12 mouse cellular contexts compared by ENCODE assay signal in genomic region chr9:116041369-116041768, GRCm38 (mm10).
A peak's percentile ranks its signal among the peaks of the same experiment; 100 is the strongest.
DNase-seq lines count a peak whose midpoint lies in the region; ATAC-seq lines count a peak whose summit lies in the region.
"Had no signal": no experiment of that assay in that cellular context is flagged by ENCODE, and none has a peak within 500 bp of the region (broad histone marks: within the 10 kb centered on the region; RNA-seq: fewer than 3 reads in every experiment).

No protein-coding gene starts in this region.

- no peak for ATAC-seq in hindbrain, embryonic 11.5 days (ENCODE audit: low FRiP score)
- no peak for ATAC-seq in hindbrain, embryonic 13.5 days (ENCODE audit: low FRiP score)
- ATAC-seq in neural tube, embryonic 12.5 days (ENCODE audit: low FRiP score, low read depth) = 0 out of 2 replicates have a peak, but pooled peaks have one; percentile 29
- ATAC-seq in neural tube, embryonic 13.5 days (ENCODE audit: low read depth) = peak; percentile 59; the same call in 1 of the 2 replicates

- no peaks in the 10 kb centered on the region for H3K9me3 ChIP-seq in hindbrain, embryonic 11.5 days (ENCODE audit: control insufficient read depth, low read length)
- H3K9me3 ChIP-seq in hindbrain, embryonic 13.5 days = no peaks in the 10 kb centered on the region
- H3K9me3 ChIP-seq in neural tube, embryonic 12.5 days = no peaks in the 10 kb centered on the region
- no peaks in the 10 kb centered on the region for H3K9me3 ChIP-seq in neural tube, embryonic 13.5 days
- H3K9me3 ChIP-seq: forebrain, embryonic 13.5 days; heart, embryonic 15.5 days had no signal

- peak; percentile 12 for DNase-seq in hindbrain, embryonic 11.5 days (ENCODE audit: low spot score)
- no peak for DNase-seq in neural tube, embryonic 10.5 days (ENCODE audit: extremely low spot score, low spot score)
- DNase-seq in retina, postnatal 1 day = no peak
- no peak for DNase-seq in thymus, adult 18-20 months

- 70% methylated on average over 4 of the region's 4 CpGs for WGBS in hindbrain, embryonic 11.5 days
- WGBS in hindbrain, embryonic 13.5 days = 69% methylated on average over 4 of the region's 4 CpGs
- 66% methylated on average over 4 of the region's 4 CpGs for WGBS in neural tube, embryonic 12.5 days
- 71% methylated on average over 4 of the region's 4 CpGs for WGBS in neural tube, embryonic 13.5 days

- H3K4me3 ChIP-seq in hindbrain, embryonic 11.5 days (ENCODE audit: low read depth, low read length) = no peak overlapping the region
- H3K4me3 ChIP-seq in hindbrain, embryonic 13.5 days = no peak overlapping the region
- no peak overlapping the region for H3K4me3 ChIP-seq in neural tube, embryonic 12.5 days
- no peak overlapping the region for H3K4me3 ChIP-seq in neural tube, embryonic 13.5 days
- H3K4me3 ChIP-seq: forebrain, embryonic 13.5 days; heart, adult 2 months; heart, embryonic 15.5 days had no signal

- no peak overlapping the region for H3K27ac ChIP-seq in hindbrain, embryonic 11.5 days (ENCODE audit: low read depth, low read length)
- H3K27ac ChIP-seq in hindbrain, embryonic 13.5 days = no peak overlapping the region
- H3K27ac ChIP-seq in neural tube, embryonic 12.5 days = no peak overlapping the region
- H3K27ac ChIP-seq in neural tube, embryonic 13.5 days (replicated peaks) = no peak overlapping the region
- H3K27ac ChIP-seq: forebrain, embryonic 13.5 days; heart, adult 2 months; heart, embryonic 15.5 days had no signal

- no peak overlapping the region for H3K9ac ChIP-seq in hindbrain, embryonic 11.5 days (ENCODE audit: low read depth, low read length)
- H3K9ac ChIP-seq in hindbrain, embryonic 13.5 days = no peak overlapping the region
- H3K9ac ChIP-seq in neural tube, embryonic 12.5 days = no peak overlapping the region
- H3K9ac ChIP-seq in neural tube, embryonic 13.5 days = no peak overlapping the region
- H3K9ac ChIP-seq: forebrain, embryonic 13.5 days; forebrain, postnatal 0 days; heart, embryonic 15.5 days had no signal

- no peak overlapping the region for H3K4me2 ChIP-seq in hindbrain, embryonic 11.5 days (replicated peaks; ENCODE audit: low read depth, low read length)
- H3K4me2 ChIP-seq in hindbrain, embryonic 13.5 days = no peak overlapping the region
- H3K4me2 ChIP-seq in neural tube, embryonic 12.5 days (replicated peaks) = no peak overlapping the region
- H3K4me2 ChIP-seq in neural tube, embryonic 13.5 days = no peak overlapping the region
- H3K4me2 ChIP-seq: forebrain, embryonic 13.5 days; heart, embryonic 11.5 days; heart, embryonic 15.5 days had no signal

- H3K36me3 ChIP-seq in hindbrain, embryonic 11.5 days (ENCODE audit: control insufficient read depth, insufficient read depth, low read length) = no peaks in the 10 kb centered on the region
- H3K36me3 ChIP-seq in hindbrain, embryonic 13.5 days = no peaks in the 10 kb centered on the region
- no peaks in the 10 kb centered on the region for H3K36me3 ChIP-seq in neural tube, embryonic 12.5 days
- no peaks in the 10 kb centered on the region for H3K36me3 ChIP-seq in neural tube, embryonic 13.5 days
- H3K36me3 ChIP-seq: heart, embryonic 15.5 days had no signal

- H3K27me3 ChIP-seq in hindbrain, embryonic 11.5 days (ENCODE audit: control insufficient read depth, insufficient read depth, low read length) = no peaks in the 10 kb centered on the region
- no peaks in the 10 kb centered on the region for H3K27me3 ChIP-seq in hindbrain, embryonic 13.5 days
- no peaks in the 10 kb centered on the region for H3K27me3 ChIP-seq in neural tube, embryonic 12.5 days (replicated peaks)
- no peaks in the 10 kb centered on the region for H3K27me3 ChIP-seq in neural tube, embryonic 13.5 days
- H3K27me3 ChIP-seq: forebrain, embryonic 13.5 days; heart, embryonic 15.5 days had no signal

- no peaks in the 10 kb centered on the region for H3K4me1 ChIP-seq in hindbrain, embryonic 11.5 days (replicated peaks; ENCODE audit: control insufficient read depth, insufficient read depth, low read length)
- H3K4me1 ChIP-seq in hindbrain, embryonic 13.5 days (replicated peaks) = peaks cover 5% of the 10 kb centered on the region; the same call in 1 of the 2 replicates
- H3K4me1 ChIP-seq in neural tube, embryonic 12.5 days = no peaks in the 10 kb centered on the region
- H3K4me1 ChIP-seq in neural tube, embryonic 13.5 days (replicated peaks) = peaks cover 6% of the 10 kb centered on the region; the same call in 1 of the 2 replicates
- H3K4me1 ChIP-seq: forebrain, embryonic 13.5 days; heart, embryonic 15.5 days had no signal

Comparison
In these comparisons a context has a peak if more than half of its experiments do, and no peak if none do; other contexts are left out.
1. ATAC-seq: peak in neural tube, embryonic 12.5 days (single experiment) and neural tube, embryonic 13.5 days (single experiment); none in hindbrain, embryonic 11.5 days (single experiment) and hindbrain, embryonic 13.5 days (single experiment).